Mouse (Mus musculus) megakaryocyte progenitor cell, adult 5-6 weeks (primary cell): ENCODE results near the gene Selenof. TPM values are rescaled to one million over a fixed set of nuclear protein-coding genes. Genes with fewer than 3 reads are reported as not detected.

Experiments
- ATAC-seq: replicated peaks from 2 replicates; pipeline ENCODE4 v1.8.0; 2016; ENCODE audit warnings: mild to moderate bottlenecking, moderate TSS enrichment, inconsistent platforms; ENCODE audit not compliant: poor library complexity
- total RNA-seq, 2 experiments: library from RNA; stranded (forward) in 1 of 2; stranded (reverse) in 1 of 2; fragments of 157-497, 149-512 nt in 1 of 2; fragments of 200-1000 nt in 1 of 2; gene quantifications; 2 replicates each; pipeline versions ENCODE4 v1.2.3 to v1.2.4; 2015 to 2017

Selenof gene
- total RNA-seq, 2 experiments from 2014 or later: 542 to 723 TPM

GRCm38 (mm10) chr3:144561511-144562250, 8.4 kb upstream of the Selenof start:
- peak; percentile 91 for ATAC-seq

- no peak for ATAC-seq
These were observed 6.2 kb upstream of the Selenof start for GRCm38 (mm10) chr3:144563916-144564315.

GRCm38 (mm10) chr3:144565212-144565611, 4.9 kb upstream of the Selenof start:
- no peak for ATAC-seq

GRCm38 (mm10) chr3:144568861-144569361, 1.2 kb upstream of the Selenof start:
- ATAC-seq: 0 out of 2 replicates have a peak, but pooled peaks have one; percentile 15

- ATAC-seq: peak; percentile 4; the same call in 1 of the 2 replicates
These were observed 618 bp upstream of the Selenof start for GRCm38 (mm10) chr3:144569401-144569971.

GRCm38 (mm10) chr3:144570816-144571487, 848 bp downstream of the Selenof start:
- ATAC-seq: no peak

- no peak for ATAC-seq
These were observed 4.2 kb downstream of the Selenof start for GRCm38 (mm10) chr3:144574256-144574655.

GRCm38 (mm10) chr3:144577366-144578340, 7.5 kb downstream of the Selenof start:
- ATAC-seq: no peak

GRCm38 (mm10) chr3:144578921-144579320, 8.8 kb downstream of the Selenof start:
- no peak for ATAC-seq

- no peak for ATAC-seq
These were observed 9.7 kb downstream of the Selenof start for GRCm38 (mm10) chr3:144579796-144580195.

- ATAC-seq: no peak
These were observed 10.2 kb downstream of the Selenof start for GRCm38 (mm10) chr3:144580281-144580680.

GRCm38 (mm10) chr3:144581842-144582241, 11.7 kb downstream of the Selenof start:
- no peak for ATAC-seq

- ATAC-seq: peak; percentile 35
These were observed 12.2 kb downstream of the Selenof start for GRCm38 (mm10) chr3:144582306-144582705.

- ATAC-seq: no peak
These were observed 13.7 kb downstream of the Selenof start for GRCm38 (mm10) chr3:144583789-144584188.

GRCm38 (mm10) chr3:144584789-144585553, 14.9 kb downstream of the Selenof start:
- peak; percentile 64 for ATAC-seq

- ATAC-seq: no peak
These were observed 16.6 kb downstream of the Selenof start for GRCm38 (mm10) chr3:144586731-144587130.

- no peak for ATAC-seq
These were observed 19.2 kb downstream of the Selenof start for GRCm38 (mm10) chr3:144589189-144589890.

GRCm38 (mm10) chr3:144592992-144593785, 23.1 kb downstream of the Selenof start:
- ATAC-seq: 0 out of 2 replicates have a peak, but pooled peaks have one; percentile 31
